Mouse (Mus musculus) erythroblast, embryonic 14.5 days (primary cell): ENCODE results near the gene Gm20865.
"Not testable (repeated sequence)": the region's sequence is repeated elsewhere in the genome, so short reads cannot be mapped to it uniquely, and the experiment has no call there.

Source experiments
- GATA1 ChIP-seq: IDR thresholded peaks from 2 replicates; pipeline ENCODE4 v1.6.1; 2012; ENCODE audit warnings: low read length, inconsistent platforms, mixed read lengths
- TAL1 ChIP-seq: IDR thresholded peaks from 3 replicates; pipeline ENCODE4 v1.6.1; 2012; ENCODE audit warnings: low read length, inconsistent platforms, mixed read lengths

GRCm38 (mm10) chrY:21241275-21241674 is at the start of gene Gm20865:
- TF ChIP-seq TAL1, GATA1: not testable (repeated sequence)
